Mouse (Mus musculus): ENCODE measurements around the gene Prpmp5. TPM values are rescaled to one million over a fixed set of nuclear protein-coding genes. Genes with fewer than 3 reads are reported as not detected.
"Not testable (repeated sequence)": the region's sequence is repeated elsewhere in the genome, so short reads cannot be mapped to it uniquely, and the experiment has no call there.

Gene Prpmp5
- total RNA-seq (2014; rRNA removed) = not detected in 2 replicates
- not detected in 2 replicates for polyA plus RNA-seq (2012; rRNA removed)

DNA sequence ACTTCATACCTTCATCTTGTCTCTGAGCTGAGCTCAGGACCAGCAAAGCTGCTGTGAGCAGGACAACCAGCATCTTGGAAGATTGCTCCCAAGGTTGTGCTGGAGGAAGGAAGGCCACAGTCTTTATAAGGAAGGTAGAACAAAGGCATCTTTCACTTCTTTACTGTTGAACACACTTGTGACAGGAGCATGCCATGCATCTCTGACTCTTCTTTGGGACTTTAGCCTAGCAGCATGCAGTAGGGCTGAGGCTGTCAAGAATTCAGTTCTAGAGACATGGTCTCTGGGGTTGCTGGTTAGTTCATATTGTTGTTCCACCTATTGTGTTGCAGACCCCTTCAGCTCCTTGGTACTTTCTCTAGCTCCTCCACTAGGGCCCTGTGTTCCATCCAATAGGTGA, at the start of gene Prpmp5:
Gene Prpmp5 (minus strand): TSS at position 101 of the 400 bp plus-strand sequence.
- not testable (repeated sequence) for H3K9ac ChIP-seq (ENCODE audit: low read depth, low read length); DNase-seq (ENCODE audit: extremely low read depth, low read depth, low spot score); H3K36me3 ChIP-seq (ENCODE audit: control insufficient read depth, insufficient read depth, low read length); H3K79me2 ChIP-seq (ENCODE audit: control insufficient read depth, insufficient read depth, low read length); H3K27ac ChIP-seq (replicated peaks; ENCODE audit: insufficient read depth, low read depth, low read length); H3K4me3 ChIP-seq (ENCODE audit: insufficient read depth, low read depth, low read length); H3K27me3 ChIP-seq (ENCODE audit: control insufficient read depth, insufficient read depth, low read length); H3K4me1 ChIP-seq (ENCODE audit: control insufficient read depth, insufficient read depth, low read length)

DNA sequence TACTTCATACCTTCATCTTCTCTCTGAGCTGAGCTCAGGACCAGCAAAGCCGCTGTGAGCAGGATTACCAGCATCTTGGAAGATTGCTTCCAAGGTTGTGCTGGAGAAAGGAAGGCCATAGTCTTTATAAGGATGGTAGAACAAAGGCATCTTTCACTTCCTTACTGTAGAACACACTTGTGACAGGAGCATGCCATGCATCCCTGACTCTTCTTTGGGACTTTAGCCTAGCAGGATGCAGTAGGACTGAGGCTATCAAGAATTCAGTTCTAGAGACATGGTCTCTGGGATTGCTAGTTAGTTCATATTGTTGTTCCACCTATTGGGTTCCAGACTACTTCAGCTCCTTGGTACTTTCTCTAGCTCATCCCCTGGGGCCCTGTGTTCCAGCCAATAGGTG, 49.5 kb upstream of the Prpmp5 start, which contains the start of gene Gm8882:
Gene Gm8882 (minus strand): TSS at position 101 of the 400 bp plus-strand sequence.
- not testable (repeated sequence) for DNase-seq (ENCODE audit: extremely low read depth, low read depth, low spot score); H3K27me3 ChIP-seq (ENCODE audit: control insufficient read depth, insufficient read depth, low read length); H3K4me1 ChIP-seq (ENCODE audit: control insufficient read depth, insufficient read depth, low read length); H3K36me3 ChIP-seq (ENCODE audit: control insufficient read depth, insufficient read depth, low read length); H3K4me3 ChIP-seq (ENCODE audit: insufficient read depth, low read depth, low read length); H3K27ac ChIP-seq (replicated peaks; ENCODE audit: insufficient read depth, low read depth, low read length); H3K9ac ChIP-seq (ENCODE audit: low read depth, low read length); H3K79me2 ChIP-seq (ENCODE audit: control insufficient read depth, insufficient read depth, low read length)
- WGBS = 66% methylated on average over 1 of the region's 1 CpGs

Other genes starting within 250 kb of the Prpmp5 start
- gene Prb1, start 104.2 kb downstream of the Prpmp5 start, total RNA-seq (2014; rRNA removed) = not detected in 2 replicates
- gene Prb1, start 104.2 kb downstream of the Prpmp5 start, polyA plus RNA-seq (2012; rRNA removed) = not detected in 2 replicates
- gene Gm8882, start 49.4 kb upstream of the Prpmp5 start, total RNA-seq (2014; rRNA removed) = not detected in 2 replicates
- gene Gm8882, start 49.4 kb upstream of the Prpmp5 start, polyA plus RNA-seq (2012; rRNA removed) = not detected in 2 replicates

Measured in liver, adult 2 months (tissue).